Mouse (Mus musculus) embryonic facial prominence, embryonic 12.5 days (tissue): ENCODE results near the gene Zfp62. TPM values are rescaled to one million over a fixed set of nuclear protein-coding genes. Genes with fewer than 3 reads are reported as not detected.
"Not testable (repeated sequence)": the region's sequence is repeated elsewhere in the genome, so short reads cannot be mapped to it uniquely, and the experiment has no call there.

ENCODE experiments used
- ATAC-seq: fragments of 200-750 bp; cut with Nextera tagmentation; 2 replicates; pipeline ENCODE4 v1.8.0; 2017; ENCODE audit not compliant: insufficient number of reproducible peaks, insufficient read depth, low FRiP score, low TSS enrichment
- H3K27ac ChIP-seq: fragments of 300-500 bp; sonication (generic); 2 replicates; pipeline ENCODE4 v1.5.1; 2016; ENCODE audit warnings: mild to moderate bottlenecking
- H3K27me3 ChIP-seq: fragments of 300-500 bp; sonication (generic); 2 replicates; pipeline ENCODE4 v1.6.1; 2016; ENCODE audit warnings: mild to moderate bottlenecking, moderate library complexity
- H3K36me3 ChIP-seq: fragments of 300-500 bp; sonication (generic); 2 replicates; pipeline ENCODE4 v1.6.1; 2016; ENCODE audit warnings: mild to moderate bottlenecking
- H3K4me1 ChIP-seq: fragments of 300-500 bp; sonication (generic); 2 replicates; pipeline ENCODE4 v1.6.1; 2016
- H3K4me2 ChIP-seq: fragments of 300-500 bp; sonication (generic); replicated peaks from 2 replicates; pipeline ENCODE4 v1.6.1; 2016; ENCODE audit warnings: mild to moderate bottlenecking, moderate library complexity
- H3K4me3 ChIP-seq: fragments of 300-500 bp; sonication (generic); 2 replicates; pipeline ENCODE4 v1.5.1; 2016; ENCODE audit warnings: mild to moderate bottlenecking
- H3K9ac ChIP-seq: fragments of 300-500 bp; sonication (generic); 2 replicates; pipeline ENCODE4 v1.6.1; 2016; ENCODE audit warnings: mild to moderate bottlenecking, moderate library complexity
- H3K9me3 ChIP-seq: fragments of 300-500 bp; sonication (generic); 2 replicates; pipeline ENCODE4 v1.6.1; 2016; ENCODE audit warnings: mild to moderate bottlenecking, moderate library complexity
- WGBS: fragments of 180-500 bp; shearing (Covaris S2); methylation state at CpG from one replicate; pipeline ENCODE4 v1.1.7; 2016; 5-methylcytosine and 5-hydroxymethylcytosine counted together
- polyA plus RNA-seq: library from polyadenylated mRNA; unstranded; fragments of >200 nt; fragmentation: Nextera tagmentation; extraction: Ambion mirVana; gene quantifications from 2 replicates; pipeline ENCODE4 v1.2.1, GENCODE M21; 2016

Gene Zfp62
- polyA plus RNA-seq, 1 experiment from 2014 or later: 53.9 TPM

DNA sequence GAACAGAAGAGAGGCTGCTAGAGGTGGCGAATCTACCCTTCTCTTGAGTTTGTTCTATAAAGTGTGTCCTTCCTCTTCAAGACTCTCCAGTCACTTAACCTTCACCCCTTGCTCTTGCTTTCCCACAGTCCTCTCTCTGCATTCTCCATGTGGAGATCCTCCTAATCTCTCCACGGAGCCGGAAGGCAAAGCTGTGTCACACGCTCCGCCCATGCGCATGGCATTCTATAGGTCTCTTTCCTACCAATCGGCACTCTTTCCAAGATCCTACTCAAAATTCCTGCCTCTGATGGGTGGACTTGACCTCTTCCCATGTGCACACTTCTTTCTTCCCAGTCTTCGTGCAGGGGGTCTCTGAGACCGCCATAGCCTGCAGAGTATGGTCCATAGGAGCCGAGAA, 15.4 kb upstream of the Zfp62 start:
- Histone ChIP-seq H3K4me1 (no peaks in the 10 kb centered on the region), H3K36me3 (no peaks in the 10 kb centered on the region), H3K9ac (no peak overlapping the region), H3K27me3 (no peaks in the 10 kb centered on the region), H3K4me2 (no peak overlapping the region), H3K4me3 (no peak overlapping the region), H3K27ac (no peak overlapping the region), H3K9me3 (no peaks in the 10 kb centered on the region)
- ATAC-seq: no peak
- 75% methylated on average over 10 of the region's 10 CpGs for WGBS

DNA sequence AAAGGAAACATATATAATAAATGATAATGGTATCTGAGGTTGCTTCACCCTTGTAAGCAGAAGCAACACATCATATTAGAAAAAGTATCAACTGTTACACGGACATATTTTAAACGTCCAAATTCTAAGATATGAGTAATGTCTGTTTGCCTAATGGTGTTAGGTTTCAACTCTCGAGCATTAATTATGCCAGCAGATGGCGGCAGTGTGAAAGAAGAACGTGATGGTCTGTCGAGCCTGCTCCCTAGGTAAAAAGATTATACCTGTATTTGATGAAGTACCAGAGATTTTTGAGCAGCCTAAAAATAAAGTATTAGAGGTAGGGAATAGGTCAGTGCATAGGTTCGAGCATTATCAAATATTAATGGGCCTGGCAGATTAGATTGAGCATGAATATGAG, 13.4 kb upstream of the Zfp62 start:
- ATAC-seq: no peak

DNA sequence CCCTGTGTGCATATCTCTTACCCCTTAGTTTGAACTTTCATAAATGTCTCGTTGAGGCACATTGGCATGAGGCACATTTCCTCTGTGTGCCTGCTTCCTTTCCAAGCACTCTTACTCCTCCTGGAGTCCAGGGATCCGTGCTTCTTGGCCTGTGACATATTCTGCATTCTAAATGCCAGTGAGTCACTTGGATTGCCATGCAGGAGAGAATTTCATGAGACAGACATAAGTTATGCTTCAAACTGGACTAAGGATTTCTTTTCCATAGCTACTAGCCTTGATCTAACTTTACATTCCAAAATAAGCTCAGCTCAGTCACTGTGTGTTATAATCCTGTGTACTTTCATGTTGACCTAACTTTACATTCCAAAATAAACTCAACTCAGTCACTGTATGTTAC, 12.0 kb upstream of the Zfp62 start:
- no peaks in the 10 kb centered on the region for H3K9me3 ChIP-seq
- no peaks in the 10 kb centered on the region for H3K36me3 ChIP-seq
- no peaks in the 10 kb centered on the region for H3K4me1 ChIP-seq
- 65% methylated on average over 2 of the region's 2 CpGs for WGBS
- ATAC-seq: no peak
- no peaks in the 10 kb centered on the region for H3K27me3 ChIP-seq
- no peak overlapping the region for H3K27ac ChIP-seq
- H3K9ac ChIP-seq: no peak overlapping the region
- no peak overlapping the region for H3K4me3 ChIP-seq
- no peak overlapping the region for H3K4me2 ChIP-seq

More for the DNA sequence above, 13.4 kb upstream of the Zfp62 start:
- H3K36me3 ChIP-seq: no peaks in the 10 kb centered on the region
- no peak overlapping the region for H3K4me3 ChIP-seq
- WGBS: 4% methylated on average over 7 of the region's 7 CpGs
- no peak overlapping the region for H3K9ac ChIP-seq
- H3K27me3 ChIP-seq: no peaks in the 10 kb centered on the region
- no peak overlapping the region for H3K4me2 ChIP-seq
- H3K9me3 ChIP-seq: no peaks in the 10 kb centered on the region
- no peak overlapping the region for H3K27ac ChIP-seq
- H3K4me1 ChIP-seq: no peaks in the 10 kb centered on the region

DNA sequence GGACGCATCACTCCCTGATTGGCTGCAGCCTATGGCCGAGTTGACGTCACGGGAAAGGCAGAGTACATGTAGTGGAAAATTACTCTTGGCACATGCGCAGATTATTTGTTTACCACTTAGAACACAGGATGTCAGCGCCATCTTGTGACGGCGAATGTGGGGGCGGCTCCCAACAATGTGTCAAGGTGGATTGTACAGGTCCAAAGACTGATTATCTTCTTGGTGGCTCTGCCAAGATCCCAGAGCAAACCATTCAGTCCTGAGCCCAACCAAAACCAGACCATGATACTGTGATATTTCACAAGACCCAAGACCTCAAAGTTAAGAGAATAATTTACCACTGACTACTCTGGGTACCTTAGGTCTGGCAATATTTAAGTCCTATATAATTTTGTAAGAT, 8.3 kb upstream of the Zfp62 start:
- ATAC-seq: not testable (repeated sequence)
- WGBS: 97% methylated on average over 9 of the region's 9 CpGs

DNA sequence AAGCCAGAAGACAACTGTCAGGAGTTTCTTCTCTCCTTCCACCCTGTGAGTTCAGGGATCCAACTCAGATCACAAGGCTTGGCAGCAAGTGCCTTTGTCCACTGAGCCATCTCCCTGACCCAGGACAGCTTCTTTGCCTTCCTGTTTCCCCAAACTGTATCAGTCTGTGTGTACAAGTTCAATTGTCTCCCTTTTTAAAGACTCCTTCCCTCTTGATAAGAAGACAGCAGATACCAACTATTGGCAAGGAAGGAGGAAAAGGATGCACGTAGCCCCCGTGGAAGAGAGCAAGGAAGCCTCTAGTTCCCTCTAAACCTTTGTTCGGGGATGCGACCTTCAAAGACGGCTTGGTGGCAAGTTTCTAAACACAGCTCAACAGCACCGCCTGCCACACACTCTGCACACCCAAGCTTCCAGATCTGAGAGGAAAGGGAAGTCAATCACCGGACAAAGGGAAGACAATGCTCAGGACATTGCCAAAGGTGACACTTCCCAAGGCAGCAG, 7.2 kb upstream of the Zfp62 start:
- H3K4me2 ChIP-seq: no peak overlapping the region
- H3K4me3 ChIP-seq: no peak overlapping the region
- H3K9ac ChIP-seq: no peak overlapping the region
- WGBS: 91% methylated on average over 7 of the region's 7 CpGs
- no peaks in the 10 kb centered on the region for H3K27me3 ChIP-seq
- H3K27ac ChIP-seq: no peak overlapping the region
- ATAC-seq: no peak
- no peaks in the 10 kb centered on the region for H3K36me3 ChIP-seq
- no peaks in the 10 kb centered on the region for H3K9me3 ChIP-seq
- no peaks in the 10 kb centered on the region for H3K4me1 ChIP-seq

More for the DNA sequence above, 8.3 kb upstream of the Zfp62 start:
- H3K27ac ChIP-seq, H3K9me3 ChIP-seq, H3K9ac ChIP-seq, H3K27me3 ChIP-seq, H3K36me3 ChIP-seq, H3K4me1 ChIP-seq, H3K4me2 ChIP-seq, H3K4me3 ChIP-seq: not testable (repeated sequence)

DNA sequence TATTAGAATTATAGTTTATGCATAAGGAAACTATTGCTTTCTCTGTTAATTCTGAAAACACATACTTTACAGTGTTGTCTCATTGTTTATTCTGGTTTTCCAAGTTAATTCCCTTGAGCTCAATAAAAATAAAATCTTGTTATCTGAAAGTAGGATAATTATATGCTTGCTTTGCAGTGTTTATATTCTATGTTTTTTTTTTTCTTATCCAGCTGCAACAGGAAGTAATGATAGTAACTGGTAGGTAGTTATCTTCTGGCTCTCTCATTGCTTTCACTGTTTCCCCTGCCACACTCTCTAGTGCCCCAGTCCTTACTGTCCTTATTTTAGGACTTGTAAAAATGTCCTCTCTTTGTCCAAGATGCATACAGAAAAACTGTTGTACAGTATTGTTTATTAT, 2.4 kb upstream of the Zfp62 start:
- H3K9ac ChIP-seq: no peak overlapping the region
- H3K4me2 ChIP-seq: no peak overlapping the region
- H3K4me1 ChIP-seq: peaks cover 7% of the 10 kb centered on the region
- no peak overlapping the region for H3K4me3 ChIP-seq
- no peaks in the 10 kb centered on the region for H3K36me3 ChIP-seq
- no peaks in the 10 kb centered on the region for H3K27me3 ChIP-seq
- no peaks in the 10 kb centered on the region for H3K9me3 ChIP-seq
- no peak overlapping the region for H3K27ac ChIP-seq
- ATAC-seq: no peak

DNA sequence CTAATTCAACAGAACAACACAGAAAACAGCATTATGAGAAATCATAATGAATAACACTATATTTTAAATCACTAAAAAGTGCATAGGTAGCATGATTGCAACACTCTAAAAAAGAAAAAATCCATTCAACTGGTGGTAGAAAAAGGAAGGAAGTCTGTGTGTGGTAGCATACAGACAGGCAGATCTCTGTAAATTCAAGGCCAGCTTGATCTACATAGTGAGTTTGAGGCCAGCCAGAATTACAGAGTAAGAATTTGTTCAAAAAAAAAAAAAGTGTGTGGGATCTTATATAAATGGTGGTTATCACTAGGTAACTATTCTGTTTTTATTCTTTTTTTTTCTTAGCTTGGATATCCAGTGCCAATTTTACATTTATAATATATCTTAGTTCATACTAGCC, 1.9 kb upstream of the Zfp62 start:
- H3K4me3 ChIP-seq: no peak overlapping the region

DNA sequence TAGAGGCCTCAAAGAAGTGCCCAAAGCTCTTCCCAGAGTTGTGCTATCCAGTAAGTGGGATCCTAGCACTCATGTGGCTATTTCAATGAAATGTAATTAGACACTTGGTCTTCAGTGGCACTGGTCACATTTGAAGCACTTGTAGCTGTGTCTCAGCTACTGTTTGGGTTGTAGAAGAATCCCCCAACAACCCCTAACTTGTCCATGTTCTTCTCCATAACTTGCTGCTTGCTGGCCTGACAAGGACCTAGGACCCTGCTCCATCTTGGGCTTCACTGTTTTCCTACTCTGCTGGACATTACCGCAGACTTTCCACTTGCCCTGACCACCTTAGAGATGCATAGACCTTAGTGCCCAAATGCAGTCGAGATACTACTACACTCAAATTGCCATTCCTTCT, 1.0 kb upstream of the Zfp62 start:
- Histone ChIP-seq H3K27me3 (no peaks in the 10 kb centered on the region), H3K27ac (peak overlapping the region; percentile 99; the same call in 1 of the 2 replicates), H3K4me3 (peak overlapping the region; percentile 92), H3K4me2 (peak overlapping the region; percentile 74), H3K9me3 (no peaks in the 10 kb centered on the region), H3K36me3 (0 out of 2 replicates have a peak, but pooled peaks cover 4% of the 10 kb centered on the region), H3K4me1 (peaks cover 7% of the 10 kb centered on the region), H3K9ac (peak overlapping the region; percentile 97; the same call in 1 of the 2 replicates)
- 66% methylated on average over 2 of the region's 2 CpGs for WGBS
- ATAC-seq: no peak

More for the DNA sequence above, 1.9 kb upstream of the Zfp62 start:
- Histone ChIP-seq H3K36me3 (no peaks in the 10 kb centered on the region), H3K9ac (no peak overlapping the region), H3K9me3 (no peaks in the 10 kb centered on the region), H3K4me1 (peaks cover 7% of the 10 kb centered on the region), H3K27ac (no peak overlapping the region), H3K4me2 (no peak overlapping the region), H3K27me3 (no peaks in the 10 kb centered on the region)
- ATAC-seq: no peak

DNA sequence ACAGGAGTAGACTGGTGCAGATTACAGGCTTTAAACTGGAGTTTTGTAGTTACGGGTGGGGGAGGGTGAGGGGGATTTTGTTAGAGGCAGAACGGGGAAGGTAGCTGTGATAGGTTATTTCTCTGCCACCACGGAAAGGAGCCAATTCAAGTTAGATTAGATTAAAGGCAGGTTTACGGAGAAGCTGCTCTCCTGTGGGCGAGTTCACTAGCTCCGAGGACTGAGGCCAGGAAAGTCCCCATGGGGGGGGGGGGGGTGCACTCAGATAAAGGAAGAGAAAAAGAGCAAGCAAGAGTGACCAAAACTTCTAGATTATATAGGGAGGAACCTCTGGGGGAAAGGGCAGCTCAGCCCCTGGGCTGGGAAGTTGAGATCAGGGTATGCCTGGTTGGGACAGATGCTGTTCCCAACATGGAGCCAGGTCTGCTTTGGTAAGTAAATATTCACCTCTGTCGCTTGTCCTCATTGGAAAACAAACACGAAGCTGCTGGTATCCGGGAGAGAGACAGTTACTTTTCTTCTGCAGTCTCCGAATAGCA, 500 bp upstream of the Zfp62 start:
- H3K4me3 ChIP-seq: peak overlapping the region; percentile 92
- 0 out of 2 replicates have a peak, but pooled peaks cover 4% of the 10 kb centered on the region for H3K36me3 ChIP-seq
- 2% methylated on average over 10 of the region's 10 CpGs for WGBS
- H3K27ac ChIP-seq: peak overlapping the region; percentile 99
- H3K4me1 ChIP-seq: peaks cover 7% of the 10 kb centered on the region
- peak; percentile 1; the same call in 1 of the 2 replicates for ATAC-seq
- H3K27me3 ChIP-seq: no peaks in the 10 kb centered on the region
- no peaks in the 10 kb centered on the region for H3K9me3 ChIP-seq
- peak overlapping the region; percentile 97 for H3K9ac ChIP-seq
- peak overlapping the region; percentile 74 for H3K4me2 ChIP-seq

DNA sequence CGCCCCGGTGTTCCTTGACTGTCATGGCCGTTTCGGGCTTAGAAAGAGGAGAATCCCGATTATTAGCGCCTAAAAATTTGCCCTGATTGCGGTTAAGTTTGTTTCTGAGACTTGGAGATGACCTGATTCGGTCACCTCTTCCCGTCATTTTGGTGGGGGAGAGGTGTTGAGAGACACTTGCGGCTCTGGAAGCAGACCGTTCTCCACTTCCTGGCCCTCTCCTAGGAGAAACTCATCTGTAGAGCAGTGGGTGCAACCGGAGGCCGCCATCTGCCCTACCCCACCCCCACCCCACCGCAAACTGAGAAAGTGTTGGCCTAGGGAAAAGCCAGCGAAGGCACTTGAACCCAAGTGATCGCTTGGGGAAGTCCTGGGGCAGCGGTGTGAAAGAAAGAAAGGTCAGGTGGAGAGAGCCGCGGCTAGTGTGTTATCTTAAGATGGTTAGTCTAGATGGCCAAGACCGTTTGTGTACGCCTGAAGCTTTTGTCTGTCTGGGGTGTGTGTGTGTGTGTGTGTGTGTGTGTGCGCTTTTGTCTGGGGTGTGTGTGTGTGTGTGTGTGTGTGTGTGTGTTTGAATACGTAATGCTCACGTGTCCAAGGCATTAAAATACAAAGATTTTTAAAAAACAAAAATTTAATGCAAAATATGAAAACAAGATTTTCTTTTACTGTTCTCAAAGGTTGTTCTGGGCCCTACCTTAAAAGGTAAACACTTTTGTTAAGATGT, 842 bp downstream of the Zfp62 start:
- Histone ChIP-seq H3K4me2 (peak overlapping the region; percentile 74), H3K9ac (peak overlapping the region; percentile 97), H3K27me3 (no peaks in the 10 kb centered on the region), H3K9me3 (no peaks in the 10 kb centered on the region), H3K4me1 (peaks cover 7% of the 10 kb centered on the region), H3K4me3 (peak overlapping the region; percentile 92), H3K27ac (peak overlapping the region; percentile 99), H3K36me3 (0 out of 2 replicates have a peak, but pooled peaks cover 4% of the 10 kb centered on the region)
- WGBS: under 1% methylated on average over 24 of the region's 24 CpGs
- ATAC-seq: peak; percentile 74

DNA sequence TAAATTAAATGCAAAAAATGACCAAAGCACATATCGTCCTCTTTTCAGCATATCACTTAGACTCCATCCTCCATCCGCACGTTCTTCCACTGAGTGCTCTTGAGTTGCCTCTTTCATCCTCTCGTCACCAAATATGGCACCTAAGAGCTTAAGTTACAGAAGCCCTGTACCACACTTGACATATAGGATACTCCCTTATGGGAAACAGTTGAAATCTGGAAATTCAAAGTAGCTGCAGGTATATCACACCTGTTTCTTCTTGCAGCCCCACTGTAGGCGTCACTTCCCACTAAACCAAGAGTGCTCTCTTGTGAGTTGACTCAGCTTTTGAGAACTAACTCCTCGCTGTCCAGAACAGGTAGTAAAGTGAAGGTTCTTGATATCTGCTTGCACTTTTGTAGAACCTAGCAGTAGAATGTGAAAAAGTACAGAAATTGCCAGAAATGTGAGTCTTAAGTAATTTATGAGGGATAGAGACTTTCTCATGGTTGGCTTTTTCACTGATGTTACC, 2.0 kb downstream of the Zfp62 start:
- Histone ChIP-seq H3K27me3 (no peaks in the 10 kb centered on the region), H3K27ac (no peak overlapping the region), H3K4me2 (peak overlapping the region; percentile 74)

DNA sequence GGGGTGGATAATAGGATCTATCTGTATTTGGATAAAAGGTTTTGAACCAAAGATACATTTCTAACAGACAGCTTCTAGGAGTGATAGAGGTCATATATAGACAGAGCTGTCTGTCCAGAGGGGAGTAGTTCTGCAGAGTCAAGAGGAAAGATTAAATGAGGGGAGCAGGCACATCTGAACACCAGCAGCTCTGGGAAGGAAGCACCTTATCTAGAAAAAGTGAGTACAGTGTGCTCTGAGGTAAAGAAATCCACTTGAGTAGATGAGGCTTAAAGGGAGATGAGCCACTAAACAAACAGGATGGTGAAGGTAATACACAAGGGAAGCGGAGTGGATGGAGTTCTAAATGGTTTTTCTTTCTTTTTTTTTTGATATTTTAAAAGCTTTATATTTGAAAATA, 4.4 kb downstream of the Zfp62 start:
- no peak for ATAC-seq
- Histone ChIP-seq H3K4me3 (no peak overlapping the region), H3K4me1 (peaks cover 7% of the 10 kb centered on the region), H3K4me2 (no peak overlapping the region), H3K9me3 (no peaks in the 10 kb centered on the region), H3K27ac (no peak overlapping the region), H3K9ac (no peak overlapping the region), H3K27me3 (no peaks in the 10 kb centered on the region), H3K36me3 (0 out of 2 replicates have a peak, but pooled peaks cover 4% of the 10 kb centered on the region)
- 90% methylated on average over 1 of the region's 1 CpGs for WGBS

More for the DNA sequence above, 2.0 kb downstream of the Zfp62 start:
- 0 out of 2 replicates have a peak, but pooled peaks cover 4% of the 10 kb centered on the region for H3K36me3 ChIP-seq
- H3K9me3 ChIP-seq: no peaks in the 10 kb centered on the region
- no peak overlapping the region for H3K9ac ChIP-seq
- no peak for ATAC-seq
- WGBS: 82% methylated on average over 6 of the region's 6 CpGs
- peaks cover 7% of the 10 kb centered on the region for H3K4me1 ChIP-seq
- no peak overlapping the region for H3K4me3 ChIP-seq
